Mouse (Mus musculus) cerebellum, adult 2 months (tissue): ENCODE results near the gene Dus1l. TPM values are rescaled to one million over a fixed set of nuclear protein-coding genes. Genes with fewer than 3 reads are reported as not detected.

Experiments
- DNase-seq, 2 experiments: peaks; one replicate each; pipeline ENCODE4 v3.0.0; 2021
- H3K27ac ChIP-seq: fragments of 200-500 bp; 2 replicates; pipeline ENCODE4 v1.5.1; 2012; ENCODE audit warnings: low read length, control low read depth, inconsistent platforms; ENCODE audit not compliant: insufficient read depth
- H3K27me3 ChIP-seq: fragments of 200-500 bp; 2 replicates; pipeline ENCODE4 v1.6.1; 2012; ENCODE audit warnings: inconsistent platforms, mild to moderate bottlenecking, low read length, moderate library complexity; ENCODE audit not compliant: control insufficient read depth, insufficient read depth
- H3K4me1 ChIP-seq: fragments of 200-500 bp; 2 replicates; pipeline ENCODE4 v1.6.1; 2011; ENCODE audit warnings: low read length; ENCODE audit not compliant: control insufficient read depth, insufficient read depth
- H3K4me3 ChIP-seq: fragments of 200-500 bp; replicated peaks from 2 replicates; pipeline ENCODE3; 2011; ENCODE audit warnings: mild to moderate bottlenecking, low read depth, low read length, control low read depth; ENCODE audit not compliant: insufficient read depth
- CTCF ChIP-seq: fragments of 200-500 bp; IDR thresholded peaks from 2 replicates; pipeline ENCODE4 v1.5.1; 2011; ENCODE audit warnings: low read depth, mild to moderate bottlenecking, control low read depth, low read length, moderate library complexity, borderline replicate concordance; ENCODE audit not compliant: insufficient read depth
- POLR2A ChIP-seq: fragments of 200-500 bp; IDR thresholded peaks from 2 replicates; pipeline ENCODE4 v1.6.1; 2011; ENCODE audit warnings: low read length, control low read depth, borderline replicate concordance; ENCODE audit not compliant: insufficient read depth
- WGBS: fragments of 180-500 bp; shearing (Covaris S2); methylation state at CpG from one replicate; pipeline ENCODE4 v1.1.7; 2018; 5-methylcytosine and 5-hydroxymethylcytosine counted together
- polyA plus RNA-seq: library from polyadenylated mRNA; depleted of rRNA; stranded (reverse); fragments of >200 nt; gene quantifications from 2 replicates; pipeline ENCODE4 v1.2.3, GENCODE M21; 2012

Dus1l gene
- polyA plus RNA-seq, 1 experiment = 47.4 TPM

DNA sequence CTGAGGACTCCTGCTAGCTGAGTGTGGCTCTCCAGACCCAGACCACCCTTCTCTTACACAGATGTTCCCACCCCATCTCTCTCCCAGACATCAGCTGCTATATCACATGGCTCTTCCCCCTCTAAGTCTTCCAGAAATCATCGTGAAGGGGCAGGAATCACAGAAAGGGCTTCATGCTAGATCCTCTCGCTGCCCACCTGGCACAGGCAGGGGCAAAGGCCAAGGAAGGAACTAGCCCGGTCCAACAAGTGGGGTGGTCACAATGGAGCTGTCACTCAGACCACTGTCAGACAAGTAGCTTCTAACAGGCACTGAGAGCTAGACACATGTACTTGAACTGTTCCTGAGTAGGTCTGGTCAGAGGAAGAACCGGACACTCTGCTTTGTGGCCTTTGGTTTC is 32.2 kb upstream of the Dus1l start:
- DNase-seq = no peak
- no peaks in the 10 kb centered on the region for H3K27me3 ChIP-seq
- H3K27ac ChIP-seq = no peak overlapping the region
- H3K4me1 ChIP-seq = peaks cover 8% of the 10 kb centered on the region; the same call in 1 of the 2 replicates
- TF ChIP-seq CTCF = no peak
- TF ChIP-seq POLR2A = no peak
- H3K4me3 ChIP-seq = no peak overlapping the region
- WGBS = 71% methylated on average over 4 of the region's 4 CpGs

DNA sequence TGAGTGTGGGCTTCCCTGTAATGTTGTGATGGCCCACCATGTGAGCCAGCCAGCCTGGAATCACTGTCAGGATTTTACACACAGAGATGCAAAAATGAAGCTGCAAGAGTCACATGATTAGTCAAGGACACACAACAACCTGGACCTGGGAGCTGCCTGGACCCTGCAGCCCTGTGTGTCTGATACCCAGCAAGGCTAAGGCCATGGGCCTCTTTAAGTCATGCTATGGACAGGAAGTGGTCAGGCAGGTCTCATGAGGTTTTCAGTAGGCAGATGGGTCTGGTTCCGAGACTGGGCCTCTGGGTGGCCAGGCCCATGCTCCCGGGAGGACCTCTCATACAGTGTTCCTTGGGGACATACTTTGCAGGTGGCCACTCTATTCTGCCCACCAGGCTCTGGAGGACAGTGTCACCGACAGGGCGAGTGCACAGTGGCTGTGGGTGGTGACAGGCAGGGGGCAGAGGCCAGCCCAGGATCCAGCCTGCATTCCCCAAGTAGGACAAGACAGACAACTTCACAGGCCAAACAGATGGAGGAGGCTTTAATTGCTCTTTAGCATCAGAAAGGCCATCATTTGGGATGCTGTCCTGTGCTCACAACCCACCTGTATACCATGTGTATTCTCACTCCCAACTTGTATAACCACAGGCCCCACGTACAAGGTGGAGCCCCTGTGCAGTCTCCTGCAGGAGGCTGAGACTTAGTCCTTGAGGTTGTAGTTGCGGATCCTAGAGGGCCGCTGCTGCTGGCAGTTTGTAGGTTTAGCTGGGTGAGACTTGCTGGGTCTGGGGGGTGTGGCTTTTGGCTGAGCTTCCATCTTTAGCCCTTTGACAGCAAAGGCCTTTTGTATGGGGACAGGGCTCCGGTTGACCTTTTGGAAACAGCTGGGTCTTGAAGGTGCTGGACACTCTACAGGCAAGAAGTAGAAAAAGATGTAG is 30.1 kb upstream of the Dus1l start:
- WGBS = 89% methylated on average over 8 of the region's 8 CpGs
- TF ChIP-seq POLR2A (no peak), CTCF (no peak)
- H3K4me3 ChIP-seq = no peak overlapping the region
- peaks cover 22% of the 10 kb centered on the region for H3K4me1 ChIP-seq
- H3K27me3 ChIP-seq = no peaks in the 10 kb centered on the region
- no peak for DNase-seq
- H3K27ac ChIP-seq = no peak overlapping the region

DNA sequence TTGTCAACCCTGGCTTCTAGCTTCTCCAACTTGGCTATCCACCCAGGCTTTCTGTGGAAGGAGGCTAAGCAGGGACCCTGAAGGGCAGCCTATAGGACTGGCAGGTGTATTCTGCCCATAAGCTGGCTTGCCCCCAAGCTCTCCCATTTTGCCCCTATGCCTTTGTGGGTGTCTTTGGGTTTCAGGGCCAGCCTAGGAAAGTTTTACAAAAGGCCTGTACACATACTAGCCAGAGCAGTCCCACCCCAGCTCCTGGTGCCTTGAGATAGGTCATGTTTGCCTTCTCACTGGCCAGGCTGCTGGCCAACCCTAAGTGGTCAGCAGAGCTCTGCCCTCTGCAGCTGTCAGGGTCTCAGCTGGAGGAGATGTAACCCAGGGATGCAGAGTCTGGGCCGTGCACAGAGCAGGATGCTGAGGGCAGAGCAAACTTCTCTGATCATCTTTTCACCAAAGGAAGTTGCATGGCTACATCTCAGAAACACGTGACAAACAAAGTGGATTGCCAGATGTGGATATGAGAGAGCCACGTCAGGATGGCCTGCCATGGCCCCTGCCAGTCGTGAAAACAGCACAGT is 29.2 kb upstream of the Dus1l start:
- Histone ChIP-seq H3K4me1 (peaks cover 31% of the 10 kb centered on the region), H3K27me3 (no peaks in the 10 kb centered on the region), H3K4me3 (peak overlapping the region; percentile 97), H3K27ac (peak overlapping the region; percentile 99)
- 45% methylated on average over 4 of the region's 4 CpGs for WGBS
- TF ChIP-seq POLR2A (no peak), CTCF (no peak)
- DNase-seq = peak; percentile 42 to 46

DNA sequence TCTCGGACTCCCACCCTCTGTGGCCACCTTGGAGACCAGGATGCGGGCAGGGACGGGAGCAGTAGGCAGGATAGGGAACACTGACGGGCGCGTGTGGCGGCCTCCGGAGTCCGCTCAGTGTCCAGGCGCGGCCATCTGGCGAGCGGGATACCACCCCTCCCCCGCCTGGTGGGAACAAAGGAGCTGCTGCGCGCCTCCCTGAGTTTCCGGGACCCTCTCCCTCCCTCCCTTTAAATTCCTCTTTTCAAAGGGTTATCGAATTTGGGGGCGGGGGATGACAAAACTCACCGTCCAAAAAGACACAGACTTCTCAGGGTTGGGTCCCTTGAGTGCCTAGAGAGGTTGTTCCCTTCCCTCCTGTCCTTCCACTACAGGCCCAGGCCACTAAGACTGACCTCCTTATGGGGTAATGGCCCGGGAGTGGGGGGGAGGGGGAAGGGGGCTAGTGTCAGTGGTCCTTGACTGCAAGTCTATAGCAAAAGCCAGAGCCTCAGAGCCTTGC is 28.6 kb upstream of the Dus1l start:
- under 1% methylated on average over 21 of the region's 21 CpGs for WGBS
- no peak for TF ChIP-seq POLR2A
- TF ChIP-seq CTCF = no peak
- Histone ChIP-seq H3K27me3 (no peaks in the 10 kb centered on the region), H3K4me3 (peak overlapping the region; percentile 97), H3K4me1 (peaks cover 37% of the 10 kb centered on the region), H3K27ac (peak overlapping the region; percentile 99)
- no peak for DNase-seq

DNA sequence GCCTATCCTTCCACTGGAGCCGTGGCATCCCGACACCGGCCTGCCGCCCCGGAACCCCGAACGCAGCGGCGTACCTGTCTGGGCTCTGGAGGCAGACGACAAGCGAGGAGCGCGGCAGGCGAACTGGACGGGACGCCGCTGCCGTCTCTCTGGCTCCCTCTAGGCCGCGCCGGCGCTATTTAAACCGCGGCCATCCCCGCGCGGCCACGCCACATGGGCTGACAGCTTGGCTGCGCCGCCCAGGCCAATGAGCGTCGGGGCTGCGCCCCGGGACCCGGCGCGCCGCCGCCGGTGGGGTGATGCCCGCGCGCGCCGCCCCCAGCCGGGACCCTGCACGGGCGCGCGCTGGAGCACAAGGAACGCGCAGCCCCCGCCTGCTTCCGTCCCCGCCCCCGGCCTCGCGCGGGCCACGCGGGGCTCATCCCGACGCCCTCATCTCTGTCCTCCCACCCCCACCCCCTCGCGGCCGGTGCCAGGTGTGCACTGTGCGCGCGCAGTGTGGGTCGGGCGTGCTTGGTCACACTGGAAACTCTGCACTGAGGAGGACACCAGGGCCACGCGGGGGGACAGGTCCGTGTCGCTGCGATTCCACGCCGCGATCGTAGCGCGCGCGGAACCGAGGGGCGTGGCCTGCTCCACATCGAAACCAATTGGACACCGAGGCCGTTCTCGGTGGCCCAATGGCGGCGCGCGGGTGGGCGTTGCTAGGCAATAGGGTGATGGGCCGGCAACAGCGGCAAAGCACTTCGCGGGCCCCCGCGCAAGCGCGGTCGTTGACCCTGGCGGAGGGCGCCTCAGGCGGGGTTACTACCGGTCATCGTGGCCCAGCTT is 28.0 kb upstream of the Dus1l start, which contains the start of gene Fasn:
Gene Fasn (minus strand): TSS at position 592 of the 831 bp plus-strand sequence.
- peak; percentile 97 for TF ChIP-seq POLR2A
- peak; percentile 22; the same call in 1 of the 2 replicates for TF ChIP-seq CTCF
- under 1% methylated on average over 107 of the region's 109 CpGs for WGBS
- DNase-seq = peak; percentile 98
- H3K27me3 ChIP-seq = no peaks in the 10 kb centered on the region
- H3K4me1 ChIP-seq = peaks cover 43% of the 10 kb centered on the region
- H3K27ac ChIP-seq = peak within 1 kb of the TSS; percentile 99
- H3K4me3 ChIP-seq = peak within 1 kb of the TSS; percentile 97

DNA sequence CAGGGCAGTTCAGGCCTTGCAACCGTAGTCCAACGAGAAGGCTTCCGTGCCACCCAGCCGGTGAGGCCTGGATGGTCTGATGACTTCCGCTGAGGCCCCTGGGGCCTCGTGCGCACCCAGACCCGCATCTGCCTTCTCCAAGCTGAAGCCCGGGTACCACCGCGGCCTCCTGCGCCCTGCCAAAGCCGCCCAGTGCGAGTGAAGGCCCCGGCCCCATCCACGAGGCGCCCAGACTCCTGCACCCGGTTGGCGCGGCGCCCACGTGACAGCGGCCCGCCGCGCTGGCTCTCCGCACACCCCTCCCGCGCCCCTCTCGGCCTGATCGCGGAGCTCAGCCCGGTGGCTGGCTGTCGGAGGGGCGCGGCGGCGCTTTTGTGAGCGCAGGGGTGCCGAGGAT is 27.3 kb upstream of the Dus1l start:
- no peak for DNase-seq
- Histone ChIP-seq H3K4me1 (peaks cover 49% of the 10 kb centered on the region), H3K27me3 (no peaks in the 10 kb centered on the region), H3K27ac (peak overlapping the region; percentile 89), H3K4me3 (peak overlapping the region; percentile 75)
- WGBS = under 1% methylated on average over 40 of the region's 40 CpGs
- TF ChIP-seq CTCF (no peak), POLR2A (no peak)
